In genomic region chr19:44674621-44675245, GRCm38 (mm10) we compare ENCODE assay signal across 9 mouse cellular contexts.
A peak's percentile ranks its signal among the peaks of the same experiment; 100 is the strongest.
DNase-seq lines count a peak whose midpoint lies in the region; ATAC-seq and TF ChIP-seq lines count a peak whose summit lies in the region.
"Had no signal": no experiment of that assay in that cellular context is flagged by ENCODE, and none has a peak within 500 bp of the region (broad histone marks: within the 10 kb centered on the region; RNA-seq: fewer than 3 reads in every experiment).

No protein-coding gene starts in this region.

- intact Hi-C loops in heart, postnatal 14 days (cut with DNase I), result no loop called here

- H3K9me3 ChIP-seq in heart, embryonic 15.5 days (replicated peaks), result no peaks in the 10 kb centered on the region
- H3K9me3 ChIP-seq in E14TG2a.4 (ENCODE audit: low read length), result no peaks in the 10 kb centered on the region
- H3K9me3 ChIP-seq in forebrain, embryonic 12.5 days, result no peaks in the 10 kb centered on the region
- no peaks in the 10 kb centered on the region for H3K9me3 ChIP-seq in limb, embryonic 15.5 days
- H3K9me3 ChIP-seq in liver, postnatal 0 days (ENCODE audit: low read length), result no peaks in the 10 kb centered on the region

- H3K4me2 ChIP-seq in heart, embryonic 15.5 days, result peak overlapping the region; percentile 6; the same call in 1 of the 2 replicates
- peak overlapping the region; percentile 40 for H3K4me2 ChIP-seq in forebrain, embryonic 12.5 days
- H3K4me2 ChIP-seq in limb, embryonic 15.5 days, result peak overlapping the region; percentile 24; the same call in 1 of the 2 replicates
- no peak overlapping the region for H3K4me2 ChIP-seq in liver, postnatal 0 days (ENCODE audit: low read depth, low read length)

- TF ChIP-seq CTCF in E14TG2a.4 (conservative IDR thresholded peaks at IDR 0.05; ENCODE audit: low read length), result no peak
- TF ChIP-seq CTCF in liver, postnatal 0 days (IDR thresholded peaks at IDR 0.05; ENCODE audit: low read depth), result no peak

- DNase-seq in heart, postnatal 14 days, result no peak
- no peak for DNase-seq in urinary bladder, postnatal 14 days (ENCODE audit: low spot score)
- no peak for DNase-seq in liver, postnatal 0 days
- DNase-seq in c-Kit-positive CD71-positive TER-119-positive erythroid progenitor cells, embryonic 14.5 days (ENCODE audit: low spot score), result no peak
- DNase-seq: lung, adult 2 months had no signal

- H3K9ac ChIP-seq in heart, embryonic 15.5 days, result no peak overlapping the region
- H3K9ac ChIP-seq in forebrain, embryonic 12.5 days, result no peak overlapping the region
- no peak overlapping the region for H3K9ac ChIP-seq in limb, embryonic 15.5 days
- no peak overlapping the region for H3K9ac ChIP-seq in liver, postnatal 0 days (replicated peaks)

- WGBS in heart, embryonic 15.5 days, result 7% methylated on average over 45 of the region's 45 CpGs
- 6% methylated on average over 45 of the region's 45 CpGs for WGBS in forebrain, embryonic 12.5 days
- WGBS in limb, embryonic 15.5 days, result 9% methylated on average over 45 of the region's 45 CpGs
- 11% methylated on average over 45 of the region's 45 CpGs for WGBS in liver, postnatal 0 days (ENCODE audit: insufficient replicate concordance)

- H3K27me3 ChIP-seq in heart, embryonic 15.5 days, result peaks cover 95% of the 10 kb centered on the region
- peaks cover 81% of the 10 kb centered on the region for H3K27me3 ChIP-seq in E14TG2a.4 (ENCODE audit: insufficient read depth, low read length)
- peaks cover 99% of the 10 kb centered on the region for H3K27me3 ChIP-seq in forebrain, embryonic 12.5 days
- peaks cover 96% of the 10 kb centered on the region for H3K27me3 ChIP-seq in limb, embryonic 15.5 days
- H3K27me3 ChIP-seq in liver, postnatal 0 days (ENCODE audit: insufficient read depth, low read length), result peaks cover 85% of the 10 kb centered on the region

- no peaks in the 10 kb centered on the region for H3K36me3 ChIP-seq in heart, embryonic 15.5 days
- H3K36me3 ChIP-seq in E14TG2a.4 (ENCODE audit: insufficient read depth, low read length), result no peaks in the 10 kb centered on the region
- H3K36me3 ChIP-seq in forebrain, embryonic 12.5 days (replicated peaks), result no peaks in the 10 kb centered on the region
- H3K36me3 ChIP-seq in limb, embryonic 15.5 days, result no peaks in the 10 kb centered on the region
- H3K36me3 ChIP-seq in liver, postnatal 0 days (replicated peaks; ENCODE audit: insufficient read depth, low read length), result no peaks in the 10 kb centered on the region

- peaks cover 23% of the 10 kb centered on the region for H3K4me1 ChIP-seq in heart, embryonic 15.5 days (replicated peaks)
- H3K4me1 ChIP-seq in E14TG2a.4 (replicated peaks; ENCODE audit: low read depth, low read length), result peaks cover 62% of the 10 kb centered on the region
- H3K4me1 ChIP-seq in forebrain, embryonic 12.5 days, result peaks cover 36% of the 10 kb centered on the region
- peaks cover 34% of the 10 kb centered on the region for H3K4me1 ChIP-seq in limb, embryonic 15.5 days
- no peaks in the 10 kb centered on the region for H3K4me1 ChIP-seq in liver, postnatal 0 days (ENCODE audit: insufficient read depth)

- H3K4me3 ChIP-seq in heart, embryonic 15.5 days, result peak overlapping the region; percentile 22; the same call in 1 of the 2 replicates
- peak overlapping the region; percentile 64 for H3K4me3 ChIP-seq in E14TG2a.4 (replicated peaks; ENCODE audit: low read length)
- H3K4me3 ChIP-seq in forebrain, embryonic 12.5 days (replicated peaks), result peak overlapping the region; percentile 19; the same call in 1 of the 2 replicates
- H3K4me3 ChIP-seq in limb, embryonic 15.5 days, result peak overlapping the region; percentile 12; the same call in 1 of the 2 replicates
- H3K4me3 ChIP-seq in liver, postnatal 0 days (ENCODE audit: low read depth, low read length), result no peak overlapping the region

- no peak overlapping the region for H3K27ac ChIP-seq in heart, embryonic 15.5 days
- no peak overlapping the region for H3K27ac ChIP-seq in forebrain, embryonic 12.5 days
- H3K27ac ChIP-seq in limb, embryonic 15.5 days, result no peak overlapping the region
- no peak overlapping the region for H3K27ac ChIP-seq in liver, postnatal 0 days (ENCODE audit: low read depth)

- no peak for ATAC-seq in heart, embryonic 15.5 days (replicated peaks; ENCODE audit: insufficient number of reproducible peaks, insufficient read depth, low FRiP score, low read depth)
- no peak for ATAC-seq in forebrain, embryonic 12.5 days (ENCODE audit: low FRiP score)
- no peak for ATAC-seq in limb, embryonic 15.5 days (ENCODE audit: insufficient number of reproducible peaks, low FRiP score, low TSS enrichment, low read depth)
- no peak for ATAC-seq in liver, postnatal 0 days

- no peak for TF ChIP-seq EP300 in liver, postnatal 0 days (IDR thresholded peaks at IDR 0.05; ENCODE audit: low read depth)
